Mouse (Mus musculus) embryonic fibroblast, embryonic 13.5 days (primary cell): ENCODE measurements around the gene Zdhhc6.

ENCODE experiments used
- CTCF ChIP-seq: IDR thresholded peaks from 2 replicates; pipeline ENCODE4 v1.5.1; 2011; ENCODE audit warnings: mild to moderate bottlenecking, control low read depth, low read length, moderate library complexity, borderline replicate concordance; ENCODE audit not compliant: insufficient read depth
- POLR2A ChIP-seq: IDR thresholded peaks from 2 replicates; pipeline ENCODE4 v1.6.1; 2011; ENCODE audit warnings: low read depth, mild to moderate bottlenecking, control low read depth, low read length, moderate library complexity

DNA sequence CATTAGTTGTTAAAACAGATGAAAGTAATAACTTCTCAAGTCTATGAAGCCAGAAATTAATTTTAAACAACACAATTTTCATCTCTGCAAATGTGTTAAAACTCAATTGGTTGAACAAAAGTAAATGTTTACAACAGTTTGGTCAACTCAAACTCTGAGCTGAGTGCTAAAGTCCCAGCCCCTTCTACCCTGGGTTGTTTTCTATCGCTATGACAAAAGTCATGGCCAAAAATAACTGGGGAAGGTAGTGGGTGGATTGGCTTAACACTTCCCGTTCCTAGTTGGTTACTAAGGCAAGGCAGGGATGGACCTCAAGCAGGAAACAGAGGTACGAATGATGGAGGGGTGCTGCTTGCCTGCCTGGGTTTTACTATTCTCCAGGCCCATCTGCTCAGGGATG, 39.1 kb downstream of the Zdhhc6 start:
- TF ChIP-seq POLR2A (no peak), CTCF (no peak)
